Mouse (Mus musculus) ES-Bruce4 (cell line): Measurements from ENCODE around the gene Ulk4. TPM values are rescaled to one million over a fixed set of nuclear protein-coding genes. Genes with fewer than 3 reads are reported as not detected.
A peak's percentile ranks its signal among the peaks of the same experiment; 100 is the strongest.

ENCODE experiments used
- H3K27ac ChIP-seq: 2 replicates; pipeline ENCODE4 v1.5.1; 2012; ENCODE audit warnings: low read length, inconsistent platforms; ENCODE audit not compliant: insufficient read depth
- H3K27me3 ChIP-seq: 2 replicates; pipeline ENCODE4 v1.6.1; 2012; ENCODE audit warnings: mild to moderate bottlenecking, low read length, inconsistent platforms; ENCODE audit not compliant: control insufficient read depth, poor library complexity, insufficient read depth, severe bottlenecking
- H3K36me3 ChIP-seq: 2 replicates; pipeline ENCODE4 v1.6.1; 2012; ENCODE audit warnings: inconsistent platforms, mild to moderate bottlenecking, low read length, moderate library complexity; ENCODE audit not compliant: control insufficient read depth, poor library complexity, insufficient read depth, severe bottlenecking
- H3K4me1 ChIP-seq: one replicate; pipeline ENCODE4 v1.8.1; 2011; ENCODE audit warnings: low read length; ENCODE audit not compliant: control insufficient read depth, insufficient read depth
- H3K4me3 ChIP-seq: 2 replicates; pipeline ENCODE4 v1.5.1; 2011; ENCODE audit warnings: low read depth, mild to moderate bottlenecking, low read length
- H3K9ac ChIP-seq: 2 replicates; pipeline ENCODE4 v1.6.1; 2012; ENCODE audit warnings: low read depth, mild to moderate bottlenecking, inconsistent platforms; ENCODE audit not compliant: poor library complexity, severe bottlenecking
- H3K9me3 ChIP-seq: replicated peaks from 2 replicates; pipeline ENCODE4 v1.6.1; 2012; ENCODE audit warnings: mild to moderate bottlenecking, low read length, inconsistent platforms; ENCODE audit not compliant: control insufficient read depth, poor library complexity, insufficient read depth, severe bottlenecking
- CTCF ChIP-seq: IDR thresholded peaks from one replicate; pipeline ENCODE4 v1.8.1; 2011; ENCODE audit warnings: low read depth, low read length
- EP300 ChIP-seq: IDR thresholded peaks from 2 replicates; pipeline ENCODE4 v1.6.1; 2011; ENCODE audit warnings: low read depth, low read length; ENCODE audit not compliant: insufficient read depth
- POLR2A ChIP-seq: IDR thresholded peaks from one replicate; pipeline ENCODE4 v1.8.1; 2011; ENCODE audit warnings: low read length; ENCODE audit not compliant: insufficient read depth
- polyA plus RNA-seq: library from polyadenylated mRNA; stranded (reverse); fragments of >200 nt; gene quantifications from 2 replicates; pipeline ENCODE4 v1.2.4, GENCODE M21; 2011; ENCODE audit warnings: low read depth; ENCODE audit not compliant: missing spikeins, insufficient read depth, insufficient read length

The Ulk4 gene
- polyA plus RNA-seq, 1 experiment = 3.3 TPM

DNA sequence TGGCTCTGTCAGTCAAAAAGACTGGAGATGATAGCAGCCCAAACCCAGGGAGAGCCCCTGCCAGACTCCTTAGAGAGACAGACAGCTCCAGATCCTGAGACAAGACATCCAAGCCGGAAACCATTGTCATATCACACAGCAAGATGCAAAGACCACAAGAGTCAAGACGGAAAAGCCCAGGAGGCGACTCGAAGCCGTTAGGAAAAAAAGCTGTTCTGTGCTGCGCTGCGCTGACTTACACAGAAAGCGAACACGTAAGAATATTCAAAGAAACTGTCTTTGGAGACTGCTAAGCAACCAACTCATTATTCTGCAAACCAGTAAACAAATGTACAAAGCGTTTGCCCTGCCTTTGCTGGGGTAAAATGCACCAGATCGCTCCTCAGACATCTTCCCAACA is 101.8 kb downstream of the Ulk4 start:
- TF ChIP-seq CTCF = no peak
- no peak for TF ChIP-seq POLR2A
- TF ChIP-seq EP300 = no peak
- Histone ChIP-seq H3K9ac (no peak overlapping the region), H3K36me3 (no peaks in the 10 kb centered on the region), H3K4me3 (no peak overlapping the region), H3K9me3 (peaks cover 5% of the 10 kb centered on the region), H3K27me3 (no peaks in the 10 kb centered on the region), H3K27ac (no peak overlapping the region), H3K4me1 (no peaks in the 10 kb centered on the region)

DNA sequence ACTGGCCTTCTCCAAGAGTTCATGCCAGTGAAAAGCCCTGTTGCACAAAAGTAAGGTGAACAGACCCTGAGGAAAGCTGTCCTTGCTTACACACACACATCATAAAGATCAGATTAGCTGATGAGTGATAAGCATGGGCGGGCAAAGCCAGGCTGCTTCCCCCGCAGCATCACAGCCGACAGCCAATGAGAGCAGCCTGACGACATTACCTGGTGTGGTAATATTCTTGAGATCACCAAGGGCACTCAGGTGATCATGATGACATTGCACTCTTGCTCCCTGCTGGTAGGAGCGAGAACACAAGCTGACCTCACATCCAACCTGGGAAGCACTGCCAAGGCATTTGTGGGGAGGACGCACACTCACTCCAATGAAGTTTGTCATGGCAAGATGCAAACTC is 104.9 kb downstream of the Ulk4 start:
- Histone ChIP-seq H3K4me3 (no peak overlapping the region), H3K9me3 (no peaks in the 10 kb centered on the region), H3K36me3 (no peaks in the 10 kb centered on the region), H3K4me1 (no peaks in the 10 kb centered on the region), H3K27me3 (no peaks in the 10 kb centered on the region), H3K9ac (no peak overlapping the region), H3K27ac (no peak overlapping the region)
- TF ChIP-seq POLR2A (no peak), EP300 (no peak), CTCF (no peak)

DNA sequence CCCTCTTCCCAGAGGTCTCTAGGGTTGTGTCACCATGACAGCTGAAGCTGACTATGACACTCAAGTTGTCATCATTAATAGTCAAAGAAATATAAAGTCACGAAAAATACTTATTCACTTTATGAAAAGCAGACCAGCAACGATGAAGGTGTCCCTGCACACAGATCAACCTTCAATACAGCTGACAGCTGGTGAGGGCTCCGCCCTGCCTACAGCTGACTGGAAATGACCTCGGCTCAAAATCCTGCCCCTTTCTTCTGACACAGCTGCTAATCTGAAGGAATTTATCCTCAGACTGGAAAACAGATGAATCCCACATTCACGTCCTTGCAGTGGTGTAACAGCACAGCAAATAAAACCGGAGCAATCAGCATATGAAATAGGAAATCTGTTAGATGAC is 105.4 kb downstream of the Ulk4 start:
- Histone ChIP-seq H3K4me3 (no peak overlapping the region), H3K4me1 (no peaks in the 10 kb centered on the region), H3K9ac (no peak overlapping the region), H3K36me3 (no peaks in the 10 kb centered on the region), H3K27me3 (no peaks in the 10 kb centered on the region), H3K27ac (no peak overlapping the region), H3K9me3 (no peaks in the 10 kb centered on the region)
- TF ChIP-seq POLR2A (no peak), EP300 (no peak), CTCF (no peak)

DNA sequence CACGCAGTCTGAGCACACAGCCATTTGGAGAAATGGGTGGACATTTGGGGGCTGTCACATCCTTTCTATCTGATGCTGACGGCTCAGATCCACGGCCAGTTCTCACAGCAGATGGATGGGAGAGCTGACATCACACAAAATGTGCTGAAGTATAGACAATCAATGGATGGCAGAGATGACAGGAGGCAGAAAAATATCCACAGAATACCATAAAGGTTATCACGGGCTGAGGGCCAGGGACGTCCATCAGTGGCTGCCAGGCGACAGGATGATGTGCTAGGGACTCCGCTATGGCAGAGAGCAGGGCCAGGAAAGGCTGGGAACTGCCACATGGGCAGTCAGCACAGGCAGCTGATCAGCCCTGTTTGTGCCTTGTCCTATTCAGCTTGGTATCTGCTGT is 112.4 kb downstream of the Ulk4 start:
- TF ChIP-seq EP300 = no peak
- no peak for TF ChIP-seq CTCF
- TF ChIP-seq POLR2A = no peak
- no peaks in the 10 kb centered on the region for H3K36me3 ChIP-seq
- H3K4me3 ChIP-seq = no peak overlapping the region
- no peak overlapping the region for H3K9ac ChIP-seq
- H3K9me3 ChIP-seq = no peaks in the 10 kb centered on the region
- H3K27me3 ChIP-seq = no peaks in the 10 kb centered on the region
- H3K4me1 ChIP-seq = no peaks in the 10 kb centered on the region
- no peak overlapping the region for H3K27ac ChIP-seq

DNA sequence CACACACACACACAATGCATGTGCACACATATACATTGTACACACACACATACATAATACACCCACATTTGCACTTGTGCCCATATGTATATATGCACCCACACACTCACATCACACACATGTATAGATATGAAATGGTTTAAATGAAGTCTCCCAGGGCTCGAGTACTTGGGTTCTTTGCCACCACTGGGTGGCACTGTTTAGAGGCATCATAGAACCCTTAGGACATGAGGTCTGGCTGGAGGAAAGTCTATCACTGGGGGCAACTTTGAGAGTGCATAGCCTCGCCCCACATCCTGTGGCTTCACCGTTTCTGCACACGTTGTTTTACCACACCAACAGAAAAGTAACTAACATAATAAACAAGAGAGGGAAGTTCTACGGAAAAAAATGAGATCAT is 114.2 kb downstream of the Ulk4 start:
- no peaks in the 10 kb centered on the region for H3K4me1 ChIP-seq
- no peak overlapping the region for H3K9ac ChIP-seq
- no peaks in the 10 kb centered on the region for H3K27me3 ChIP-seq
- H3K36me3 ChIP-seq = no peaks in the 10 kb centered on the region
- no peaks in the 10 kb centered on the region for H3K9me3 ChIP-seq
- TF ChIP-seq POLR2A (no peak), CTCF (peak; percentile 36)
- no peak overlapping the region for H3K4me3 ChIP-seq
- no peak overlapping the region for H3K27ac ChIP-seq

DNA sequence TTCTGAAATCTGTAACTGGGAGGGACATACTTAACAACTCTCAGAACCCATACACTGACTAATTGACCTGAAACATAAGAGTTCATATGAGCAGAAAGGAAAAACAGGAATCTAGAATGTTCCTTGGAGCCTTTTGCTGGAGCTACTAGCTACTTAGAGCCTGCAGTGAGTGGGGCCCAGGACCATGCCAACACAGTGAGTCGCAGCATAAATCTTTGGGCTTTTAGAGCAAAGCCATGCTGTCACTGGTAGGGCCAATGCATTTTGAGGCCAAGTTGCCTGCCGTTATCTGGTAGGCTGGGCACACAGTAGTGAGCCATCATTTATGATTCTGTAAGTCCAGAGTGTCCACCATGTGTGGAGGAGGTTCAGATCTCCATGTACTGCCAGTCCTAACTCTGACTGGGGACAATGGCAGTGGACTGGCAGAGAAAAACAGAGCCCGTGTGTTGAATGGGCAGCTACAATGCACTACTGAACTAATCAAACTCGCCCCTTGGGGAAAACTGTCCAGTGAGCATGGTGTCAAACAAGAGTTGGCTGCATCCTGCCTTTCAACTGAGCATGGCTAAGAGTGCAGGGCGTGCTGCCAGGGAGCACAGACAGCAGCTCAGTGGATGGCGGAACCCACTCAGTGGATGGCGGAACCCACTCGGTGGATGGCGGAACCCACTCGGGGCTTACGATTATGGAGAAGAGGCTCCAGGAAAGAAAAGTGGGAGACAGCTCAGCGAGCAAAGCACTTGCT is 115.0 kb downstream of the Ulk4 start:
- Histone ChIP-seq H3K27ac (no peak overlapping the region), H3K4me3 (no peak overlapping the region), H3K27me3 (no peaks in the 10 kb centered on the region), H3K36me3 (no peaks in the 10 kb centered on the region), H3K9me3 (no peaks in the 10 kb centered on the region), H3K9ac (no peak overlapping the region), H3K4me1 (no peaks in the 10 kb centered on the region)
- no peak for TF ChIP-seq EP300
- no peak for TF ChIP-seq CTCF
- no peak for TF ChIP-seq POLR2A
